Mouse (Mus musculus): ENCODE measurements around the gene L2hgdh.

Gene L2hgdh

DNA sequence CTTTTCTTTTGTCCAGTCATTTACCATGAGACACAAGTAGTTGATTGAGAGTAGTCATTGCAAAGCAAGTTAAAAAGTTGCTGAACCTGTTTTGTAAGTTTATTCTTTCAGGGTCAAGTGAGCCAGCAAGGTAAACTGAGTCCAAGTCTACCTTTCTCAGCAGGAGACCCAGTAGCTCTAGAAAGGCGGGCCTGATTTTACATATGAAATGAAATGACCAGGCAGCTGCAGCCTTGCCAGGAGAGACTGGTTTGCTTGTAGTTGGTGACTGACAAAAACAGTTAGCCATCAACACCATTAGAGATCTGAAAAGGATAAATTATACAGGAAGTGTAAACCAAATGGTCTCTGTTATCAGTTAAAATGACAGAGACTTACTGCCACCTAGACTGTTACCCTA is 5.6 kb upstream of the L2hgdh start:
- no peak for DNase-seq (ENCODE audit: low spot score in 2 of 2)

DNA sequence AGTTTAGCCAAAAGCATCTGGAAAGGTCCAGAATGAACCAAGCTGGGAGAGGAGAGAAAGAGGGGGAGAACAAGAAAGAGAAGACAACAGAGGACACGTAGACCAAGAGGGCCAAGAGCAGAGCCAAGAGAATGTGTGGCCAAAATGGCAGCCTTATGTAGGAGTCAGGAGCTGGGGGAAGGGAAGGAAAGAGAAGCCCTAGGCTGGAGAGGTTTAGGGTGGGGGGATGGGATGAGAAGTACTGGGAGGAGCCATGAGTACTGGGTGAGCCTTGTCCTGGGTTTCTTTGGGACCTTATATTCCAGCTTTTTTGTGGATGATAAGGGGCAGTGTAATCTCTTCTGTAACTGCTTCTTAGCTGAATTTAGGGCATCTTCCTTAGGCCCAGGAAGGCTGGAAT is 4.6 kb upstream of the L2hgdh start:
- DNase-seq (ENCODE audit: low spot score in 2 of 2) = no peak

DNA sequence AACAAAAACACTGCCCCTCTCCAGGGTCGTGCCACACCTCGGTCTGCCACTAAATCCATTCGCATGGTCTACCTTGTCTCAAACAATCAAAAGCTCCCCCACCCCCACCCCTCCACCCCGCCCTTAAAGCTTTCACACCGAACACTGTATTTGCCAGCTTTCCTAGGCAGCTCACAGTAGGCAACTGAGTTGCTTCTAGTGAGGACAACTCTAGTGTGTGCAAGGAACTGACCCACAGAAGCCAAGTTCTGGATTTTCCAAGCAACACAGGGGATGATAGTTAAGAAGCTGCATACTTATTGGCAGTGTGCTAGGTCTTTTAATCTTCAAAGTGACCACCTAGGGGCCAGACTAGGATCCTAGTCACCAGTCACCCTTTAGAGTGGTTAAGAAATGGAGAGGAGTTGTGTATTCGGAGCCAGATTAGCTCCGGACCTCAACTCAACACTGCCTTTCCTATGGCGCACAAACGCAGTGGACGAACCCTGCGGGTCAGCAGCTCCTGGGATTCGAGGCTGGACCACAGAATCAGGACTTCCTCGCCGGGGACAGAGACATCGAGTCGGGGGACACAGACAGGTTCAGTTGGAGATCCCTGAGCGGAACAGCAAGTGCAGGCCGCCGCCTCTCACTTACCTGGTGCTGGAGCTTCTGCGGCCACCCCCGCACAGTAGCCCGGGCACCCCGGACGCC is 509 bp downstream of the L2hgdh start:
- DNase-seq (ENCODE audit: low spot score in 2 of 2) = no peak

DNA sequence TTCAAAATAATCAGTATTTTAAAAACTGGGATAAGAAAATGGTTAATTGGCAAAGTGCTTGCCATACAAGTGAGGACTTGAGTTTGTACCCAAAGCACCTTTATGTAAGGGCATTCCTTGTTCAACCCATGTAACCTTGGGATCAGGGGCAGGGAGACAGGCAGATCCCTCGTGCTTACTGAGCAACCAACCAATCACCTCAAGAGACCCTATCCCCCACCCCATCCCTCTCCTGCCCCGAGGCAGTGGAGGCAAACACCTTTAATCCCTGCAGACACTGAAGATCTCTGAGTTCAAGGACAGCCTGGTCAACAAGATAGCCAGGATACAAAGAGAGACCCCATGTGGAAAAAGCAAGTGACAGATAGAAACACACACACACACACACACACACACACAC is 1.3 kb downstream of the L2hgdh start:
- no peak for DNase-seq (ENCODE audit: low spot score in 2 of 2)

DNA sequence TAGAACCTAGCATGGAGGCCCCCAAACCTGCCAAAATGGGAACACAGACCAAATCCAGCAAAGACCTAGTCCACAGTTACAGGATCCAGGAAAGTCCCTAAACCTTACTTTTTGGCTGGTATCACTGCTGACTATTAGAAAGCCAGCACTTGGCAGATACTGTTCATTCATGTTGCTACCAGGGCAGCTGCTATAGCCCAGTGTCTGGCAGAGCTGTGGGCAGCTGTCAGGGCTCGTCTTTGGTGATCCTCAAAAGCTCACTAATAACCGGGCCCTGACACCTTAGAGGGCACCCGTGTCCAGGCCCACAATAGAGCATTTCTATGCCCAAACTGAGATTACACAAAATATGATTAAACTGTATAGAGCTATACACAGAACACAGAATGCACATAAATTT is 1.8 kb downstream of the L2hgdh start:
- DNase-seq (ENCODE audit: low spot score in 2 of 2) = no peak

DNA sequence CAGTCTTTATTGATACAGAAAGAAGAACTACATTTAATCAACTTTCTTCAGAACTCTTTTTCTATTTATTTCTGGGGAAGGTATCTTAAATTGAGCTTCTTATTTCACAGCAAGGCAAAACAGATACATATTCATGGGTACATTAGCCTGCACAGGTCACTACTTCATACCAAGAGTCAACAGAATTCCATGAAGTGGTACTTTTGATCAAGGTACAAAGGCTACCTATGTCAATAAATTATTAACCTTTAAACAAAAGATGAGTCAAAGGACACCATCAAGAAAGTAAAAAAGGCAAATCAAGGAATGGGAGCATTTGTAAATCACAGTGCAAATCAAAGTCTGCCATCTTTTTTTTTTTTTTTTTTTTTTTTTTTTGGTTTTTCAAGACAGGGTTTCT is 11.0 kb downstream of the L2hgdh start:
- DNase-seq (ENCODE audit: low spot score in 2 of 2) = no peak

DNA sequence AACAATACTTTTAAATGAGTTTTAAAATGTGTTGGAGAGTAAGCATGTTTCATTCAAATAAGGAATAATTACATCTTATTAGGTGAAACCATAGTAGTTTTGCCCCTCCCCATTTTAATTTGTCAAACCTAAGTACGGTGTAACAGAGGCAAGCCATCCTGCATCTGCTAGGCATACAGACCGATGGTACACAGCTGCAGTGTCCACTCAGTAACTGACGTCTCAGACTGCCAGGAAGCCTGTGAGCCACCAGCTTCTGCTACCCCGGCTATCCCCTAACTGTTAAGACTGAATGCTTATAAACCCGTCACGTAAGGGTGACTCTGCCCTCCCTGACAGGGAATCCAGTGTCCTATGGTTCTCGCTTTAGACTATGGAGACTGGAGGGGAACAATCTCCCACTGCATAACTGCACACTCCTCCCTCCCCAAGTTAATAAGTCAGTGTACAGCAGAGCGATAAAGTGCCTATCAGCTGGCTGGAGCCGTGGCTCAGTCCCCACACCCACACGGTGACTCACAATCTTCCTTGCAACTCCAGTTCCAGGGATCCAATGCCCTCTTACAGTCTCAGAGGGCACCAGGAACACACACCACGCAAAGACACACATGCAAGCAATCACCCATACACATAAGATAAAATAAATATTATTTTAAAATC is 19.7 kb downstream of the L2hgdh start:
- DNase-seq (ENCODE audit: low spot score in 2 of 2) = no peak

DNA sequence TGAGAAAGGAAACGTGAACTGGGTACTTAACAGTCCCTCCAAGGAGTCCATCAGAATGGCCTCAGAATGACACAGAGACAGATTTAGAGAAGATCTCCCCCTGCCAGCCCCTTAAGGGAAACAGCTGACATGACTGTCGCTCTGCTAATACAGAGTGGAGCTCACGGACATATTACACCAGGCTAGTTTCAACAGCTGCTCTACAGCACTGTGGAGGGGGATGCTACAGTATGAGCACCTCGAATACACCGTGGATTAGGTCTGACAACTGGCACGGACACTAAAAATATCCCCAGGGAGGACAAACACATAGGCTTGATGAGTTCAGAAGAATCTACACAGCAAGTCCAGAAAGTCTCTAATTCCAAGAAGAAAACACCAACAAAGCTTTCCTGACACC is 26.3 kb downstream of the L2hgdh start:
- DNase-seq (ENCODE audit: low spot score in 2 of 2) = no peak

DNA sequence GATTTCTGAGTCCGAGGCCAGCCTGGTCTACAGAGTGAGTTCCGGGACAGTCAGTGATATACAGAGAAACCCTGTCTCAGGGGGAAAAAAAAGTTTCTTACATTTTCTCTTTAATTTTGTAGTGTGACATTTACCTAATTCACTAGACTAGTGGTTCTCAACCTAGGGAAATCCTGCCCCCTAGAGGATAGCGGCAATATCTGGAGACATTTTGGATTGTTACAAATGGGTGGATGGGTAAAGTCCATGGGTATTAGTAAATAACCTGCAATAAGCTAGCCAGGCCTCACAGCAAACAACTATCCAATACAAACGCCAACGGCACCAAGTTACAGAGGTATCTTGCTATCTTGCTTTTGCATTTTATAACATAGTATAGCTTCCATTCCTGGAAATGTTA is 27.9 kb downstream of the L2hgdh start:
- DNase-seq (ENCODE audit: low spot score in 2 of 2) = peak; percentile 8 to 13

DNA sequence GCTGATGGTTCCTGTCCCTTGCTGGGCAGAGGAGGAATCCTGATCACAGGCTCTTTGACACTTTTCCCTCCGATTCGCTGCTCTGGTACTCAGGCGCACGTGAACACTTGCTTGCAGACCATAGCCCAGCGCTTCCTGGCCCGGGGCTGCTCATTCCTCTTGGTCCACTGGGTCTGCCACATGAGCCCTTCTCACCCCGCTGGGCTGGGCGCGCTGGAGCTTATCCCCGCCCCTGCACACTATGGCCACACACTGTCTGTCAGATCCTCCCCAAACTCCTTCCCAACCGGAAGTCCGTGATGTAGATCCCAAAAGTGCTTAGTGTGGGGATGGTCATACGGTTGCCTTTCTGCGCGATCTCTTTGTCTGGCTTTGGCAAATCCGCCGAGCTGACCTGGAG is 31.2 kb downstream of the L2hgdh start:
- DNase-seq (ENCODE audit: low spot score in 2 of 2) = no peak

DNA sequence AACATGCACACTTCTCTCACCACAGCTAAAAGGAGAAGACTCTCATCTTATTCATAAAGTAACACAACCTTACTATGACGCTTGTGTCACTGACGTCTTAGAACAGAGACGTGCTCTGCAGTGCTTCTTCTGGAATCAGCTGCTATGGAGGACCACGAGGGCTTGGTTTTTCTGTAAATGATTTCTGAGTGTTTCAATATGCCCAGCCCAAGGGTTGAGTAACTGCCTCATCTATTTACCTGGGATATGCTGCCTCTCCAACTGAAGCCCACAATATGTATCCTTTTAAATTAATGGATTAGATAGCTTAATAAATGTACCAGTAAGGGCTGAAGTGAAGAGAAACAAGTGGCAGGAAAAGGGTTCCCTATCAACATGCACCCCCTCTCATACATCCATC is 34.0 kb downstream of the L2hgdh start:
- no peak for DNase-seq (ENCODE audit: low spot score in 2 of 2)

DNA sequence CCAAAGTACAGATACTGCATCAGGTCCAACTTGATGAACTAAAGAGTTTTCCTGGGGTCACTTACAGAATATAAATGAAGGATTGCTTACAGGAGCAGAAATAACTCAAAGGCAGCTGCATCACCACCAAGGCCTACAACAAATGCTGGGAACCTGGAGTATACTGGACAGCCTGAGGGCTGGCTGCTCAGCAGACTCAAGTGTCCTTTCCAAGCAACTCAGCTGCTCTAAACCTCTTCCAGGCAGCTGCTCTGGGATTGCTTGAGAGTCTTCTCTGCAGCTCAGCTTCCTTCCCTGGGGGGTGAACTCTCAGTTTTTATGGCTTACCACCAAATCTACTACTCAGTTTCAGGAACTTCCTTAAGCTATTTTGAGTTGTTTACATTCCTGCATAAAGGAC is 35.6 kb downstream of the L2hgdh start:
- no peak for DNase-seq (ENCODE audit: low spot score in 2 of 2)

DNA sequence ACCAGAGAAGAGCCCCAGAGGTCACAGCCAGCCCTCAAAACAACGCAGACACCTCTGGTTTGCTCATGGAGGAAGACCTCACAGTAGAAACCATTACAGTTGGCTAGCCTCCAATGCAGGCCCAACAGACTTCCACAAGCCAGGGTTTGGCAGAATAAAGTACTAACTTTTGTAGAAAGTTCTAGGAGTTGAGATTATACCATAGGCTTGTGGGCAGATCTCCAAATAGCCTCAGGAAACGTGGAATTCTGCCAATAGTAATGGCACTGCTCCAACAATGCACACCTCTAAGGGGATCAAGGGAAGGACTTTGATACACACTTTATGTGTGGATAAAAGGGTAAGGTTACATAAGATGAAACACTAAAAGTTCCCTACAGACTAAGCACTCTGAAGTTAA is 36.3 kb downstream of the L2hgdh start:
- no peak for DNase-seq (ENCODE audit: low spot score in 2 of 2)

DNA sequence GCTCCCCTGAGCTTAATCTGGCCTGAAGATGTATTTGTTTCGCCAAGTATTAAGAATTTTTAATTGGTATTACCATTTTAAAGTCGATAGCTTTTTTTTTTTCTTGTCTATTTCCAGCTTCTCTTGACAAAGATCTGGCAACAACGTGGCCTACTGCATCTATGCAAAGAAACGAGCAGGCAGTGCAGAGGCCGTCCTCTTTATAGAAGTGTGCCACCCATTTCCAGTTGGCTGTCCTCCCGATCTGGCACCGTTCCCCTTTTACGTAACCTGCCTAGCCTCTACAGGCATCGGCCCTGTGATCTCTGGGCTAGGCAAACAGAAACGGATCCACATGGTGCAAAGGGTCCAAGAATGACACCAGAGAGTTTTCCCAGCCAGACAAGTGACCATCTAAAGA is 41.1 kb downstream of the L2hgdh start:
- peak; percentile 49 to 75 for DNase-seq (ENCODE audit: low spot score in 2 of 2)

DNA sequence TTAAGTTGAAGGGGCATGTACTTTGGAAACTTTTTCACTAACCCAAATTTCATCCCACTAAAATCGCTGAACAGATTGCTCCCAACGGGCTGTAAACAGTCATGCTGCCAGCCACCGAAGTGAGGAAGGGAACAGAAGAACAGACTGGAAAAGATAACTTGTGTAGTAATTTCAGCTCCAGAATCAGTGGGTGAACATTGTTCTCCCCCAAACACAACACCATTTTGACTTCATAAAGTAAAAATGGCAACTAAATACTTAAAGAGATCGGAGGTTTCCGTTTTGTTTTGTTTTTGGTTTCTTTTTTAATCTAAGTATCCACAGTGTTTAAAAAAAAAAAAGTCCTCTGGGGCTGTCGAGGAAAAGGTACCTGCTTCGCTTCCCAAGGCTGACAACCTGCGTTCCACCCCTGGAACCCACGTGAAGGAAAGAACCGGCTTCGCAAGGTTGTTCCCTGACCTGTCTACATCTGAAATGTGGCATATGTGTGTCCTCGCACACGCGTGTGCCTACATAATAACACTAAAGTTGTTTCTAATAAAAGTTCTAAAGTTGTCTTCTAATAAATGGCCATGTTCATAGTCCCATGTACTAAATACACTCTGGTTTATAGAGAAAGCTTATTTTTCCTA is 41.8 kb downstream of the L2hgdh start:
- no peak for DNase-seq (ENCODE audit: low spot score in 2 of 2)

DNA sequence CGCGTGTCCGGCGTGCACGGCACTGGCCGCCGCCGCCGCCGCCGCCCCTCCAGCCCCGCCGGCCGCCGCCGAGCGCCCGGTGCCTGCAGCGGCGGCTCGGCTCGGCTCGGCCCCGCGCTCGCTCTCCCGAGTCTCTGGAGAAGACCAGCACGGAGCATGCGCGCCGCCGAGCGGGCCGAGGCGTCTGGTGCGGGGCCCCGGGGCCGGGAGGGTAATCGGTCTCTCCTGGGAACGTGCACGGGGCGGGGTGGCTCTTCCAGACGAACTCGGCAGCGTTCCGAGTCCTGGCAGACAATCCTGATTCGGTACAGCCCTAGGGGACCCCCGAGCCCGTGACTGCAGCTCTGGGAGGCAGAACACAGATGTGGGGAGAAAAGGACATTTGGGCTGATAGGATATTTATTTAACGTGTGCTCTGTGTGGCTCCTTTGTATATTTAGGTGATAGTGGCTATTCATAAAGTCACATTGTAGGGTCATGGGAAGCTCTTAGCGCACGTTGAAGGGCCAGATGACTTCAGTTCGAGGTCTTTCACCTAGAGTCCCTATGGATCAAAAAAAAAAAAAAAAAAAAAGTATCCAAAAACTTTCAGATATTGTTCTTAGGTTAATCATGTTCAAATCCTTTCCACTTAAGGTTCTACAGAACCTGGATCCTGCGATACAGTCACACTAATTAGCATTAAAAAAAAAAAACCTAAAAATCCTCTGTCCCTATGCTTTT is 42.4 kb downstream of the L2hgdh start:
- DNase-seq (ENCODE audit: low spot score in 2 of 2) = peak; percentile 65 to 71

DNA sequence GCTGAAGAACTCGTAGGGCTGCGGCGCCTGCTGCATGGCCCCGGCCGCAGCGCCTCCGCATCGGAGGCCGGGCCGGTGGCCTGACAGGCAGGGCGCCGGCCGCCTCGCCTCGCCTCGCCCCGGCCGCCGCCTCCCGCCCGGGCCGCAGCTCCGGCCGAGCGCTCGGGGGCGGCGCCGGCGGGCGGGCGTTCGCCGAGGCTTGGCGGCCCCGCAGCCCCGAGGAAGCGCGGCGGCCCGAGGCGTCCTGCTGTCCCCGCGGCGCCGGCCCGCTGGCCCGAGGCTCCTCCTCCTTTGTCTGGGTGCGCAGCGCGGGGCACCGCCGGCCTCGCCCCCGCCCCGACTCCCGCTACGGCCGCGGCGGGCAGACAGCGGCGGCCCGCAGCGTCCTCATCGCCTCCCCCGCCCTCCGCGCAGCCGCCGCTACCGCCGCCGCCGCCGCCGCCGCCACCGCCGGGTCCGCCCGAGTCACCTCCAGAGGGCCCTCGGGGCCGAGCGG is 43.1 kb downstream of the L2hgdh start, which contains the start of gene Sos2:
Gene Sos2, minus strand, starts transcription at position 287 of the 496 bp plus-strand sequence.
- peak; percentile 31 to 53 for DNase-seq (ENCODE audit: low spot score in 2 of 2)

DNA sequence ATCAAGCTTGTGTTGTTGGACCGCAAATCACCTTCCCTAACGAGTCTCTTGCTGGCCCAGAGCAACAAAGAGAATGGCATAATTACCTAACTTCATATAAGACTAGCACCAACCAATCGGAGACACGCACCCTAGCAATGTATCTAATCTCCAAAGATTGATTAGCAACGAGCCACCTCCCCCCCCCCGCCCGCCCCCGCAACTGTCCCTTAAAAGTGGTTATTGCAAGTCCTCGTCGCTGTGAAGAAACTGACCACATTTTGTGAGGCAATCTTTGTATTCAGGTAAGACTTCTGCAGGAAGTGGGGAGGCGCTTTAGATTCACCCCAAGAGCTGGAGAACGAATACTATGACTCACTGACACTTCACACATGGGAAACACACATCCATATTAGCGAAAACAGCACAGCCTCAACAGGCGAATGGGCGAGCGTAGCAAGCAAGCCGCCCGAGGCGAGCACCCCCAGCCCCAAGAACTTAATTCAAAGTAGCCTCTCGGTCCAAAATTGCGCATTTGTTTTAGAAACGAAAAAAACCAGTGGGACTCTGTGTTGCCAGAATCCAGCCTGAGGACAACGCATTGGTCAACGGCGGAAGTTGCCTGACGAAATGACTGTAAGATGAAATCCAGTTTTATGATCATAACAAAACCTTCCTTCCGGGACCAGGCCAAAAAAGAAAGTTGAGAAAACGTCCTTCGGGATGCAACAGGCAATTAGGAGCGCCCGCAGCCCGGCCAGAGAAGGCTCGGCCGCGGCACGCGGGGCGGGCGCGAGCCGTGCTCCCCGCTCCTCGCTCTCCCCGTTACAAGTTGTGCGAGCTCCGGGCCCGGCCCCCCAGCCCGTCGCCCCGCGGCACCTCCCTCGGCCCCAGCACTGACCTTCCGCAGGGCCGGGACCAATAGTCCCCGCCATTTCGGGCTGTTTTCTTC is 43.8 kb downstream of the L2hgdh start:
- peak; percentile 24 to 59 for DNase-seq (ENCODE audit: low spot score in 2 of 2)

DNA sequence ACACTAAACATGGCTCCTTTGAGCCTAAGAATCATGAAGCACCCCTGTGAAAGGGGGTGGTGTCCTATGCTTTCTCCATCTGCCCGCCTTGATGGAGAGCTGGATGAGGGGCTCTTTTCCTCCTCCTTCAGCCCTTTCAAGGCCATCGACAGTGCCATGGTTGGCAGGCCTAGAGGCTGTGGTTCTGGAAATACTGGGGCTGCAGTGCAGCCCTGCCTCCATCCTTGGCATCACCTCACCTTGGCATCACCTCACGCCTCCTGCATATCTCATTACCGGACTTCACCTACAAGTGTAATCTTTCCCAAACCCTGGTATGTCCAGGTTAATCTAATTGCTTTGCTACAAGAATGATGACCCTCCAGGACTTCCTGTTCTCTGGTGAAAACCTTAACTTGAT is 48.5 kb downstream of the L2hgdh start:
- no peak for DNase-seq (ENCODE audit: low spot score in 2 of 2)

DNA sequence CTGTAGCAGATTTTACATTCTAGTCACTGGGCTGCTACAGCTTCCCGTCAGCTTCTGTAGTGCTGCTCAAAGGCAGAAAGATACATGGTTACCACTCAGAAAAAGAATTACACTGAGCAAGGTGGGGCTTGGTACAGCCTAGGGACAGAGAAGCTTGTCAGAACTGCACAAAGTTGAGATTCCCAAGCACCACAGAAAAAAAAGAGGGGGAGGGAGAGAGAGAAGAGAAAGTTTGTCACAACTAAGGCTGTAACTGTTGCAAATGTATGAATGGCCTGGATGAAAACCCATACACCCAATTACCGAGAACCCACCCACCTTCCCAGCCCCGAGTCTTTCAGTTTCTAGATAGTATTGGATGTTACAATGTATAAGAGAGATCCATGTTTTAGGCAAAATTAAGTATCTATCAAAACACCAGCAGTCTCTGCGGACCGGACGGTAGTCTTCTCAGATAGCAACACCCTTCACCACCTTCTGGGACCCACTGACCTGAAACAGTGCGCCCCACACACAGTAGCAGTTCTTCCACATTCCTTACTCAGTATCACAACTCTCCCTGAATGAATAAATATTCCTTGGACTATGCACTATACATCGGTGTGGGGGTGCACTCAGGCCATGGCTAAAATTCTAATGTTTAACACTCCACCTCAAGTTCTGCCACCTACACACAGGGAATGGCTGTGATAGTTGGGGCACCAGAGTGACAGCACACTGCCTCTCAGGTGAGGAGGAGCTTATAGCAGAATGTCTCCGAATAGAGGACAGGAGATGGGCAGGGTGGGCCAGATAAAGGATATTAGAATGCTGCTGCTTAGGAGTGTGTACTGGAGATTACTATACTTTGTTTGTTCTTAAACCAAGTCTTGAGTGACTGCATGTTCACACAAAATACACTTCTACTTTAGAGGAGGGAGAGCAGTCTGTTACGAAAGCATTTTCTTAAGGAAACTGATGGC is 49.8 kb downstream of the L2hgdh start:
- DNase-seq (ENCODE audit: low spot score in 2 of 2) = no peak
